Mouse (Mus musculus) neural tube, embryonic 14.5 days (tissue): ENCODE results near the gene Ist1. TPM values are rescaled to one million over a fixed set of nuclear protein-coding genes. Genes with fewer than 3 reads are reported as not detected.

Source experiments
- ATAC-seq: fragments of 200-750 bp; cut with Nextera tagmentation; 2 replicates; pipeline ENCODE4 v1.8.0; 2017; ENCODE audit warnings: low read depth, mild to moderate bottlenecking, moderate TSS enrichment, moderate library complexity
- H3K27ac ChIP-seq: fragments of 300-500 bp; sonication (generic); 2 replicates; pipeline ENCODE4 v1.5.1; 2014; ENCODE audit warnings: low read depth, mild to moderate bottlenecking, control low read depth, low read length, moderate library complexity, mixed read lengths
- H3K27me3 ChIP-seq: fragments of 300-500 bp; sonication (generic); 2 replicates; pipeline ENCODE4 v1.6.1; 2014; ENCODE audit warnings: low read length; ENCODE audit not compliant: control insufficient read depth, insufficient read depth
- H3K36me3 ChIP-seq: fragments of 300-500 bp; sonication (generic); 2 replicates; pipeline ENCODE4 v1.6.1; 2014; ENCODE audit warnings: low read length, mixed read lengths; ENCODE audit not compliant: control insufficient read depth, insufficient read depth
- H3K4me1 ChIP-seq: fragments of 300-500 bp; sonication (generic); 2 replicates; pipeline ENCODE4 v1.6.1; 2014; ENCODE audit warnings: low read length; ENCODE audit not compliant: control insufficient read depth, insufficient read depth
- H3K4me2 ChIP-seq: fragments of 300-500 bp; sonication (generic); 2 replicates; pipeline ENCODE4 v1.6.1; 2014; ENCODE audit warnings: mild to moderate bottlenecking, low read depth, low read length, control low read depth
- H3K4me3 ChIP-seq: fragments of 300-500 bp; sonication (generic); 2 replicates; pipeline ENCODE4 v1.5.1; 2014; ENCODE audit warnings: low read depth, low read length, control low read depth, mixed read lengths
- H3K9ac ChIP-seq: fragments of 300-500 bp; sonication (generic); replicated peaks from 2 replicates; pipeline ENCODE4 v1.6.1; 2014; ENCODE audit warnings: low read depth, mild to moderate bottlenecking, control low read depth, low read length, mixed read lengths
- H3K9me3 ChIP-seq: fragments of 300-500 bp; sonication (generic); 2 replicates; pipeline ENCODE4 v1.6.1; 2016; ENCODE audit warnings: low read length; ENCODE audit not compliant: control insufficient read depth
- WGBS: fragments of 180-500 bp; shearing (Covaris S2); extraction: QIAGEN DNeasy Blood & Tissue Kit; methylation state at CpG from one replicate; pipeline ENCODE4 v1.1.7; 2014; 5-methylcytosine and 5-hydroxymethylcytosine counted together
- polyA plus RNA-seq: library from polyadenylated mRNA; unstranded; fragments of >200 nt; fragmentation: Nextera tagmentation; extraction: Ambion mirVana; gene quantifications from 2 replicates; pipeline ENCODE4 v1.2.1, GENCODE M21; 2014

The Ist1 gene
- polyA plus RNA-seq, 1 experiment from 2014 or later: 179 TPM

DNA sequence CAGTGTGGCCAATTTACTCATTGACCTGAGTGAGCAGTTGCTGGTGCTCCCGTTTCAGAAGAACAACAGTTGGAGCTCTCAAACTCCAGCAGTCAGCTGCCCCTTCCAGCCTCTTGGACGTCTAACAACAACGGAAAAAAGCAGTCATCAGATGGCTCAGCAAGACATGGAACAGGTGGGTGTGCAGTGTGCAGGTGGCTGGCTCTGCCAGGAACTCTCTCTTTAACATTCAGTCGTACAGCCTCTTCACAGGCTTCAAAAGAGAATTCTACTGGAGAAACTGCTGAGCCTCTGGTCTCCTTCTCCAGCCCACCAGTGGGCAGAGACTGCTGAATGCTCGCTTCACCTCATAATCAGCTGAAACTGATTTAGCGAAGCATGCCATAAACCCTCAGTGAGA, 64.4 kb downstream of the Ist1 start:
- Histone ChIP-seq H3K9me3 (no peaks in the 10 kb centered on the region), H3K4me3 (no peak overlapping the region), H3K27ac (no peak overlapping the region), H3K36me3 (no peaks in the 10 kb centered on the region), H3K27me3 (no peaks in the 10 kb centered on the region), H3K4me2 (no peak overlapping the region), H3K4me1 (no peaks in the 10 kb centered on the region), H3K9ac (no peak overlapping the region)
- 78% methylated on average over 6 of the region's 6 CpGs for WGBS
- no peak for ATAC-seq

Other genes starting within 250 kb of the Ist1 start
- 2.2 and 2.8 TPM in 2 replicates for gene Pmfbp1, start 199.2 kb downstream of the Ist1 start, polyA plus RNA-seq
- gene Dhx38, start 127.4 kb downstream of the Ist1 start, polyA plus RNA-seq: 12.1 and 16.3 TPM in 2 replicates
- 31.9 TPM in 2 replicates for gene Txnl4b, start 127.4 kb downstream of the Ist1 start, polyA plus RNA-seq
- gene Hp, start 114.1 kb downstream of the Ist1 start, polyA plus RNA-seq: 0.19 TPM in 1 of 2 replicates, not detected in the other
- 32.8 and 33.2 TPM in 2 replicates for gene Dhodh, start 84.6 kb downstream of the Ist1 start, polyA plus RNA-seq
- gene Pkd1l3, start 78.7 kb downstream of the Ist1 start, polyA plus RNA-seq: 0.09 TPM in 1 of 2 replicates, not detected in the other
- gene Zfp821, start 12.3 kb upstream of the Ist1 start, polyA plus RNA-seq: 73.9 and 82.2 TPM in 2 replicates
- gene Atxn1l, start 44.5 kb upstream of the Ist1 start, polyA plus RNA-seq: 3.7 and 4.0 TPM in 2 replicates
- gene Ap1g1, start 85.3 kb upstream of the Ist1 start, polyA plus RNA-seq: 39.2 and 48.7 TPM in 2 replicates
- gene Phlpp2, start 175.3 kb upstream of the Ist1 start, polyA plus RNA-seq: 5.2 and 7.7 TPM in 2 replicates